Mouse (Mus musculus) lung, adult 2 months (tissue): ENCODE measurements around the gene Inpp4b. TPM values are rescaled to one million over a fixed set of nuclear protein-coding genes. Genes with fewer than 3 reads are reported as not detected.

Experiments
- DNase-seq: peaks from one replicate; pipeline ENCODE4 v3.0.0; 2022
- H3K4me1 ChIP-seq: fragments of 200-500 bp; 2 replicates; pipeline ENCODE4 v1.6.1; 2011; ENCODE audit warnings: low read length; ENCODE audit not compliant: control insufficient read depth, insufficient read depth
- H3K4me3 ChIP-seq: fragments of 200-500 bp; replicated peaks from 2 replicates; pipeline ENCODE3; 2011; ENCODE audit warnings: low read depth, mild to moderate bottlenecking, control low read depth, low read length; ENCODE audit errors: extremely low read depth
- CTCF ChIP-seq: fragments of 200-500 bp; IDR thresholded peaks from 2 replicates; pipeline ENCODE4 v1.5.1; 2011; ENCODE audit warnings: mild to moderate bottlenecking, low read length, control low read depth; ENCODE audit not compliant: insufficient read depth
- POLR2A ChIP-seq: fragments of 200-500 bp; IDR thresholded peaks from 2 replicates; pipeline ENCODE4 v1.6.1; 2011; ENCODE audit warnings: low read depth, mild to moderate bottlenecking, control low read depth, low read length, borderline replicate concordance; ENCODE audit errors: extremely low read depth
- WGBS: fragments of 180-500 bp; shearing (Covaris S2); methylation state at CpG from one replicate; pipeline ENCODE4 v1.1.7; 2018; 5-methylcytosine and 5-hydroxymethylcytosine counted together
- polyA plus RNA-seq: library from polyadenylated mRNA; depleted of rRNA; stranded (reverse); fragments of >200 nt; gene quantifications from 2 replicates; pipeline ENCODE4 v1.2.3, GENCODE M21; 2012

Inpp4b gene
- polyA plus RNA-seq, 1 experiment = 2.6 TPM

DNA sequence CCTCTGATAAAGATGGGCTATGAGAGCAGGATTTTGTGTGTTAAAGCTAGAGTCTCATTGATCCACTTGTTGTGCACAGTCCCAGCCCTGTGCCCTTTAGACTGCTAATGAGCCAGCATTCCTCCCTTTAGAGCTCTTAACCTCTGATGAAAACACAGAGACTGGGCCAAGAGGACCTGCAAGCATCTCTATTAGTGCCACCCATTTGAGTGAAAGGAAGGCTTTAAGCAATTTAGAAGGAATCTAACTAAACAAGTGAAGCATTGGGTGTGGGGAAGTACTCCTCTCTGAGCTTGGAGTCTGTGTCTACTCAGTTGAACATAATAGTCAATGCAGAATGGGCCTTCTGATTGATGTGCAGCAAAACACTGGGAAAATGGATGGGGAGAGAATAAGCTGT is 762.2 kb downstream of the Inpp4b start:
- H3K4me3 ChIP-seq = no peak overlapping the region
- TF ChIP-seq CTCF (no peak), POLR2A (no peak)
- no peaks in the 10 kb centered on the region for H3K4me1 ChIP-seq
- no peak for DNase-seq

- 87% methylated on average over 3 of the region's 3 CpGs for WGBS
- DNase-seq = no peak
- H3K4me1 ChIP-seq = no peaks in the 10 kb centered on the region
- TF ChIP-seq CTCF = no peak
- no peak overlapping the region for H3K4me3 ChIP-seq
Measured at GRCm38 (mm10) chr8:82106131-82106530, 763.8 kb downstream of the Inpp4b start.

- Histone ChIP-seq H3K4me1 (no peaks in the 10 kb centered on the region), H3K4me3 (no peak overlapping the region)
- DNase-seq = no peak
- TF ChIP-seq POLR2A (no peak), CTCF (no peak)
Measured at GRCm38 (mm10) chr8:82150272-82150671, 807.9 kb downstream of the Inpp4b start.

DNA sequence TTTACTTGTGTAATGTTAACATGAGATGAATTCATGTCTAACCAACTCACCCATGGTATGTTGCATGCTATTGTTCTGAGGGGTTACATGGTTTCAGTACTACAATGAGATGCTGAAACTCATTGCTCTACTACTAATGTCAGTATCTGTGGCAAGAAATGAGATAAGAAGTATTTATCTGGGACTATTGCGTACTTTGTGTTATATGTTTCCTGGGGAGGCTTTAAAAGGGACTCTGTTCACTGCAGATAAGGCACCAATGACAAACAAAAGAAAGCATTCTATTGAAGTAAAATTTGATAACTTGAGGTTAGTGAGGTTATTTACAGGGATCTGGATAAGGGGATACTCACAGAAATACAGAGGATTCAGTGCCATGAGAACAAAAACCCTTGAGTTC is 815.6 kb downstream of the Inpp4b start:
- Histone ChIP-seq H3K4me1 (no peaks in the 10 kb centered on the region), H3K4me3 (no peak overlapping the region)
- TF ChIP-seq CTCF (no peak), POLR2A (no peak)
- DNase-seq = no peak
- 52% methylated on average over 1 of the region's 1 CpGs for WGBS
